Mouse (Mus musculus): Measurements from ENCODE around the gene Sppl2b.

- no peak for TF ChIP-seq EP300 (IDR thresholded peaks at IDR 0.05; ENCODE audit: low read depth)
- TF ChIP-seq CTCF (IDR thresholded peaks at IDR 0.05; ENCODE audit: low read depth): no peak
Measured at GRCm38 (mm10) chr10:80857386-80857785, 2.3 kb downstream of the Sppl2b start.

Measured in liver, postnatal 0 days (tissue).